Mouse (Mus musculus): ENCODE results near the gene Olfr692.

DNA sequence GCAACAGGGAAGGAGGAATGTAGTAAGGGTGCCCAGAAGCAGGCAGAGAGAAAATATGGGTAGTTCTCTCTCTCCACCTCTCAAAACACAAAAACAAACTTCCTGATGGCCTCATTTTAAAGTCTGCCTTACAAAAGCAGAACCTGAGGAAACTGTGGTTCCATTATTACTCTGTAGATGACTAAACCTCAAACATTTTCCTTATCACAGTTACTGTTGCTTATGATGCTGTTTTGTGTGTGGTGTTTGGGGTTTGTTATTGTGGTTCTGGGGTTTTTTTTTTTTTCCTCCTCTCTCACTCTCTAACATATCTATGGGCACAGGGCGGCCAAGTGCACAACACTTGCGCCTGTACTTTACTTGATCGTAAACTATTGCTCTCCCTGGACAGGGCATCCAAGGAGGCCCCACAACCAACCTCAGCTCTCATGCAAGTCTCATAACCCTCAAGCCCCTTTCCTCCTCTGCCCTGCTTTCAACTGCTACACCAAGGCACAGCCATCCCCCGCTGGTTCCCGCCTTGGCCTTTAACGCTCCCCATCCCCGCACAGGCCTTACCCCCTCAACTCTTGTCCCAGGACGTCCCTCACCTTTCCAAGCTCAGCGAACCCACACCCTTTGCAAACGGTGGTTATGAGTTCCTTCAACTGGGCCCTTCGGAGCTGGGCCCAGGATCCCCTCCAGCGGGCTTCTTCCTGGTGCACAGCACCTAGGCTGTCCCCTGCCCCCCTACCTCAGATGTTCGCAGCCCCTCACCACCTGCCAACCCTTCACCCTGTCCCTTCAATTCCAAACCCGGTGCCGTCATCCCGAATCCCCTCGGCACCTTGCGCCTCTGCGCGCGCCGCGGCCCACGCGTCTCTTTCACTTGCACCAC is 31.3 kb downstream of the Olfr692 start:
- TF ChIP-seq CTCF (conservative IDR thresholded peaks at IDR 0.05; ENCODE audit: low read length) (no peak), NANOG (IDR thresholded peaks at IDR 0.05; ENCODE audit: borderline replicate concordance, low read length) (no peak), POU5F1 (IDR thresholded peaks at IDR 0.05; ENCODE audit: borderline replicate concordance, low read length) (no peak)

All from E14TG2a.4 (cell line).